Mouse (Mus musculus) forebrain, embryonic 16.5 days (tissue): ENCODE data around the gene Ddn. TPM values are rescaled to one million over a fixed set of nuclear protein-coding genes. Genes with fewer than 3 reads are reported as not detected.

Experiments
- ATAC-seq: fragments of 200-750 bp; cut with Nextera tagmentation; 2 replicates; pipeline ENCODE4 v1.8.0; 2017; ENCODE audit warnings: mild to moderate bottlenecking, moderate library complexity
- H3K27ac ChIP-seq: fragments of 300-500 bp; sonication (generic); 2 replicates; pipeline ENCODE4 v1.5.1; 2014; ENCODE audit warnings: low read length, control low read depth
- H3K27me3 ChIP-seq: fragments of 300-500 bp; sonication (generic); replicated peaks from 2 replicates; pipeline ENCODE4 v1.6.1; 2014; ENCODE audit warnings: low read length; ENCODE audit not compliant: control insufficient read depth, insufficient read depth
- H3K36me3 ChIP-seq: fragments of 300-500 bp; sonication (generic); 2 replicates; pipeline ENCODE4 v1.6.1; 2014; ENCODE audit not compliant: control insufficient read depth, insufficient read depth
- H3K4me1 ChIP-seq: fragments of 300-500 bp; sonication (generic); replicated peaks from 2 replicates; pipeline ENCODE4 v1.6.1; 2014; ENCODE audit warnings: low read length; ENCODE audit not compliant: control insufficient read depth, insufficient read depth
- H3K4me2 ChIP-seq: fragments of 300-500 bp; sonication (generic); 2 replicates; pipeline ENCODE4 v1.6.1; 2014; ENCODE audit warnings: mild to moderate bottlenecking, low read length, control low read depth
- H3K4me3 ChIP-seq: fragments of 300-500 bp; sonication (generic); replicated peaks from 2 replicates; pipeline ENCODE4 v1.5.1; 2014; ENCODE audit warnings: mild to moderate bottlenecking, low read length, control low read depth
- H3K9ac ChIP-seq: fragments of 300-500 bp; sonication (generic); replicated peaks from 2 replicates; pipeline ENCODE4 v1.6.1; 2014; ENCODE audit warnings: low read depth, low read length, control low read depth
- H3K9me3 ChIP-seq: fragments of 300-500 bp; sonication (generic); 2 replicates; pipeline ENCODE4 v1.6.1; 2016; ENCODE audit warnings: low read length; ENCODE audit not compliant: control insufficient read depth
- WGBS: fragments of 180-500 bp; shearing (Covaris S2); extraction: QIAGEN DNeasy Blood & Tissue Kit; methylation state at CpG from one replicate; pipeline ENCODE4 v1.1.7; 2014; 5-methylcytosine and 5-hydroxymethylcytosine counted together
- polyA plus RNA-seq: library from polyadenylated mRNA; unstranded; fragments of >200 nt; fragmentation: Nextera tagmentation; extraction: Ambion mirVana; gene quantifications from 2 replicates; pipeline ENCODE4 v1.2.1, GENCODE M21; 2015

The Ddn gene
- polyA plus RNA-seq, 1 experiment from 2014 or later: 0.46 TPM

DNA sequence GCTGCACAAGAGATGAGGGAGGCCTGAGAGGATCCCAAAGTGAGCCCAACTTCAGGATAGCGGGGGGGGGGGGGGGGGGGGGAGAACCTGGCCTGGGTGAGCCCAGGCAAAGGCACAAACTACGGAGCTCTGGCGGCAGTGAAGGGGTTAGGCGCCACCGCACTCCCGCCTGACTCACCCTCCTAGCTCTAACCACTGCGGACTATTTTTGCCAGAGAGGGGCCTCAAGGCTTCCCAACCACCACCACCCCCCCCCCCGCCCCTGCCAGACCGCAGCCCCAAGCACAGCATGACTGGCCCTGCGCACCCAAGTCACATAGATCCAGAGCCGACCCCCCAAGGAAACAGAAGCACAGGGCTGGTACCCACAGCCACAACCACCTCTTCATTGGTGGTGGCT is 30.5 kb downstream of the Ddn start:
- WGBS: 0% methylated on average over 11 of the region's 11 CpGs

GRCm38 (mm10) chr15:98778191-98778770 is 31.0 kb downstream of the Ddn start:
- under 1% methylated on average over 25 of the region's 25 CpGs for WGBS
- H3K27ac ChIP-seq: no peak overlapping the region
- H3K4me1 ChIP-seq: peaks cover 16% of the 10 kb centered on the region
- H3K4me2 ChIP-seq: peak overlapping the region; percentile 41
- no peaks in the 10 kb centered on the region for H3K9me3 ChIP-seq
- peak overlapping the region; percentile 28 for H3K4me3 ChIP-seq
- no peak for ATAC-seq
- H3K9ac ChIP-seq: no peak overlapping the region
- H3K27me3 ChIP-seq: peaks cover 94% of the 10 kb centered on the region
- no peaks in the 10 kb centered on the region for H3K36me3 ChIP-seq

More for the DNA sequence above, 30.5 kb downstream of the Ddn start:
- Histone ChIP-seq H3K4me1 (peaks cover 16% of the 10 kb centered on the region), H3K27ac (no peak overlapping the region), H3K27me3 (peaks cover 89% of the 10 kb centered on the region), H3K9me3 (no peaks in the 10 kb centered on the region), H3K36me3 (no peaks in the 10 kb centered on the region), H3K4me2 (no peak overlapping the region), H3K9ac (no peak overlapping the region), H3K4me3 (no peak overlapping the region)
- no peak for ATAC-seq

- H3K36me3 ChIP-seq: no peaks in the 10 kb centered on the region
- H3K9ac ChIP-seq: 0 out of 2 replicates have a peak within 1 kb of the TSS, but pooled peaks have one; percentile 9
- H3K27me3 ChIP-seq: peaks cover 96% of the 10 kb centered on the region
- H3K9me3 ChIP-seq: no peaks in the 10 kb centered on the region
- H3K27ac ChIP-seq: no peak within 1 kb of the TSS
- peak within 1 kb of the TSS; percentile 28 for H3K4me3 ChIP-seq
- H3K4me1 ChIP-seq: peaks cover 18% of the 10 kb centered on the region
- 0% methylated on average over 24 of the region's 33 CpGs for WGBS
- H3K4me2 ChIP-seq: peak within 1 kb of the TSS; percentile 41
- ATAC-seq: no peak
Measured at GRCm38 (mm10) chr15:98777762-98778161, 31.5 kb downstream of the Ddn start, which contains the start of gene Wnt10b. Gene Wnt10b, minus strand, starts transcription at chr15:98778150.

DNA sequence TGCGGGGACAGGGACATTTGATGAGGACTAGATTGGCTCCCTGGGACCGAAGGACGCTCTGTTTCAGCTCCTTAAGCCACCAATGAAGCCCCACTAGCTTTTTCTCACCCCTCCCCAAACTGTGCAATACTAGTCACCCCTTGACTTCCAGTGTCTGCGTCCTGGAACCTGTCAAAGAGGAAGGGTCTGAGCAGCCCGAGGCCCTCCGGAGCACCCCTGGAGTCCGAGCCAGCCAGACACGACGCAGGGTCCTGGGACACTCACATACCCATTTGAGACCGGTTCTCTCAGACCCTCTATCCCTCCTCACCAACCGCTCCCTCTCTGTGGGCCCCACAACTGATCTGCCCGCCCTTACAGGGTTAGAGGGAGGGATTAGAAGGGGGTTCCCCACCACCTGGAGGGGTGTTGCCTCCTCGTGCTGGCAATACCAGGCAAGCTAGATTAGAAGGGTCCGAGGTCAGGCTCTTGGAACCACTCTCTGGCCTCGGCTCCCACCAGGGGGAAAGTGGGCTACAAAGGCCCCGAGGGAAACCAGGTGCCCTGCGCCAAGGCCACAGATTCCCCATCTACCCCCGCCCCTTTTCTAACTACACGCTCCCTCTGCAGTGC is 32.2 kb downstream of the Ddn start:
- H3K9me3 ChIP-seq: no peaks in the 10 kb centered on the region
- H3K36me3 ChIP-seq: no peaks in the 10 kb centered on the region
- H3K27ac ChIP-seq: no peak overlapping the region
- ATAC-seq: no peak
- H3K4me1 ChIP-seq: peaks cover 23% of the 10 kb centered on the region
- no peak overlapping the region for H3K4me3 ChIP-seq
- H3K4me2 ChIP-seq: no peak overlapping the region
- peaks cover 99% of the 10 kb centered on the region for H3K27me3 ChIP-seq
- WGBS: 2% methylated on average over 19 of the region's 19 CpGs
- no peak overlapping the region for H3K9ac ChIP-seq

DNA sequence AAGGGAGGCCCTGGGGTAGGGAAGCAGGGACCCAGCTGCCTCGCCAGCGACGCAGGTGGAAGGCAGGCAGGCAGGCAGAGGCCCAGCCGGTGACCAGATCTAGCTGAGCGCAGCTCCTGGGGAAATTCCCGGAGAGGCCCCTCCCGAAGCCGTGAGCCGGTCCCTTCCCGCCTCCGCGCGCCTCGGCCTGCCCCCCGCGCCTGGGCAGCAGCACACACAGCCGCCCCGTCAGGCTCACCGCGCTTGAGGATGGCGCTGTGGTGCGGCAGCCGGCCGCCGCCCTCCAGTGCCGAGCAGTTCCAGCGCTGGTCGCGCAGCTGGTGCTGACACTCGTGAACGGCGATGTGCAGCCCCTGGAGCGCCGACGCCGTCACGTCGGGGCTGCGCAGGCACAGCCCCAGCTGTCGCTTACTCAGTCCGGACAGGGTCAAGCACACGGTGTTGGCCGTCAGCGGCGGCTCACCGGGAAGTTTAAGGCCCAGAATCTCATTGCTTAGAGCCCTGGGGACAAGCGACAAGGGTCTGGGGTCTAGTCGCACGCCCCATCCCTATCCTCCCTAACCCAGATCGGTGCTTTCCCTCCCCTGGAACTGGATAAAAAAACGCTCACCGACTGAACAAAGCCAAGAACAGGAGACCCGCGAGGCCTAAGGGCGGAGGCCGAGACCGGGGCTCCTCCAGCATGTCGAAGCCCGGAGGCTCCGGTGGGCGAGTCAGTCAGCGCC is 32.8 kb downstream of the Ddn start:
- Histone ChIP-seq H3K36me3 (no peaks in the 10 kb centered on the region), H3K4me3 (peak overlapping the region; percentile 24), H3K9ac (no peak overlapping the region), H3K4me2 (peak overlapping the region; percentile 40), H3K4me1 (peaks cover 23% of the 10 kb centered on the region), H3K27ac (no peak overlapping the region), H3K27me3 (peaks cover 94% of the 10 kb centered on the region), H3K9me3 (no peaks in the 10 kb centered on the region)
- ATAC-seq: peak; percentile 43; the same call in 1 of the 2 replicates
- WGBS: 1% methylated on average over 52 of the region's 62 CpGs

GRCm38 (mm10) chr15:98775533-98775932 is 33.8 kb downstream of the Ddn start:
- Histone ChIP-seq H3K4me2 (no peak overlapping the region), H3K27me3 (peaks cover 93% of the 10 kb centered on the region), H3K27ac (no peak overlapping the region), H3K4me1 (peaks cover 23% of the 10 kb centered on the region), H3K9me3 (no peaks in the 10 kb centered on the region), H3K9ac (no peak overlapping the region), H3K36me3 (no peaks in the 10 kb centered on the region), H3K4me3 (no peak overlapping the region)
- 0% methylated on average over 5 of the region's 5 CpGs for WGBS
- no peak for ATAC-seq

GRCm38 (mm10) chr15:98774096-98774495 is 35.2 kb downstream of the Ddn start:
- no peak overlapping the region for H3K4me2 ChIP-seq
- H3K27ac ChIP-seq: no peak overlapping the region
- no peak for ATAC-seq
- no peaks in the 10 kb centered on the region for H3K9me3 ChIP-seq
- H3K4me1 ChIP-seq: peaks cover 23% of the 10 kb centered on the region
- H3K9ac ChIP-seq: no peak overlapping the region
- peaks cover 86% of the 10 kb centered on the region for H3K27me3 ChIP-seq
- WGBS: 8% methylated on average over 15 of the region's 15 CpGs
- no peaks in the 10 kb centered on the region for H3K36me3 ChIP-seq
- no peak overlapping the region for H3K4me3 ChIP-seq

DNA sequence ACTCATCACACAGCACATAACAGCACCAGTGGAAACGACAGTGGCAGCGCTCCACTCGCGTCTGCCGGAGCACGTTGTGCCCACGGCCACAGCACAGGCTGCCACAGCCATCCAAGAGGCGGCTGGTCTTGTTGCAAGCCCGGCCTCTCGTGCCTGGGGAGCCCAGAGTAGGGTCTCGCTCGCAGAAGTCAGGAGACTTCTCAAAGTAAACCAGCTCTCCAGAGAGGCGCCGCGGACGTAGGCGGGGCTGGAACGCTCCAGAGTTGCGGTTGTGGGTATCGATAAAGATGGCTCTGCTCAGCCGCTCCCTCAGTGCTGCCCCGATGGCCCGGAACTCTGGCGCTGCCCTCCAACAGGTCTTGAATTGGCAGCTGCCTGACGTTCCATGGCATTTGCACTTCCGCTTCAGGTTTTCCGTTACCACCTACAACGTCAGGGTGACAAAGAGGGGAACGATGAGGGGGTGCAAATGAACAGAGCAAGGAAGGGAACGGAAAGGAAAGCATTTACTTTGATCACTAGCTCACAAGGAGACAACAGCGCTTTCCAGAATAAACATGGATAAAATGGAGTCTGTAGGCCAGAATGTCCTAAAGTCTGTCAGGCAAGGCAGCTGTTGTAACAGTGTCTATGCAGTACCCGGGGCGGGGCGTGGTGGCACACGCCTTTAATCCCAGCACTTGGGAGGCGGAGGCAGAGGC is 36.6 kb downstream of the Ddn start:
- Histone ChIP-seq H3K36me3 (no peaks in the 10 kb centered on the region), H3K9me3 (no peaks in the 10 kb centered on the region), H3K4me1 (peaks cover 16% of the 10 kb centered on the region), H3K4me2 (peak overlapping the region; percentile 53), H3K4me3 (peak overlapping the region; percentile 35), H3K27ac (no peak overlapping the region), H3K27me3 (peaks cover 72% of the 10 kb centered on the region), H3K9ac (peak overlapping the region; percentile 23; the same call in 1 of the 2 replicates)
- no peak for ATAC-seq
- 2% methylated on average over 36 of the region's 36 CpGs for WGBS
